Mouse (Mus musculus) splenic B cell, adult 2 months (primary cell): Measurements from ENCODE around the gene P2rx7.

Experiments used
- DNase-seq: peaks from one replicate; pipeline ENCODE4 v3.0.0-alpha.2; 2011; ENCODE audit warnings: low read depth, low spot score
- H3K27me3 ChIP-seq: 2 replicates; pipeline ENCODE4 v1.6.1; 2012; ENCODE audit warnings: mild to moderate bottlenecking, low read length, moderate library complexity, mixed read lengths; ENCODE audit not compliant: control insufficient read depth, poor library complexity, insufficient read depth, severe bottlenecking
- H3K36me3 ChIP-seq: 2 replicates; pipeline ENCODE4 v1.6.1; 2012; ENCODE audit warnings: mild to moderate bottlenecking, low read length, moderate library complexity, mixed read lengths; ENCODE audit not compliant: control insufficient read depth, poor library complexity, insufficient read depth, severe bottlenecking

Gene P2rx7

GRCm38 (mm10) chr5:122690486-122690885, 46.8 kb downstream of the P2rx7 start:
- no peaks in the 10 kb centered on the region for H3K36me3 ChIP-seq
- DNase-seq: no peak
- H3K27me3 ChIP-seq: no peaks in the 10 kb centered on the region

- no peaks in the 10 kb centered on the region for H3K36me3 ChIP-seq
- no peak for DNase-seq
These were observed 49.9 kb downstream of the P2rx7 start for GRCm38 (mm10) chr5:122693431-122694207.

DNA sequence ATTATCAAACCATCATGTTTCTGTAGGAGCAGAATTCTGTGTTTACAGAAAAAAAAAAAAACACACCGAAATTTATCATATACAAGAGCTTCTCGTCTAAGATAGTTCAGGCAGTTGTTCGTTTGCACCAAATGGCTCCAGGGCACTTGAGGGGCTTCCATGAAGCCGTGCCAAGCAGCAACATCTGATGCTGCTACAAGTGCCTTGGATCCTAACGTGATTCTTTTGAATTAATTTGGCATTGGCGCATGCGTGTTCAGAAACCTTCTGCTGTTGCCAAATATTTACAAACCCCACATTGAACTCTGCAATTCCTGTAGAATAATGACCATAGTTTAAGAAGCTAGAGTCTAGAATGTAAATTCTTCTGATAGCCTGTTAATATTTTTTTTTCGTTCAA, 51.8 kb downstream of the P2rx7 start:
- H3K36me3 ChIP-seq: no peaks in the 10 kb centered on the region
- no peak for DNase-seq
- H3K27me3 ChIP-seq: no peaks in the 10 kb centered on the region

More at GRCm38 (mm10) chr5:122693431-122694207, 49.9 kb downstream of the P2rx7 start:
- no peaks in the 10 kb centered on the region for H3K27me3 ChIP-seq

DNA sequence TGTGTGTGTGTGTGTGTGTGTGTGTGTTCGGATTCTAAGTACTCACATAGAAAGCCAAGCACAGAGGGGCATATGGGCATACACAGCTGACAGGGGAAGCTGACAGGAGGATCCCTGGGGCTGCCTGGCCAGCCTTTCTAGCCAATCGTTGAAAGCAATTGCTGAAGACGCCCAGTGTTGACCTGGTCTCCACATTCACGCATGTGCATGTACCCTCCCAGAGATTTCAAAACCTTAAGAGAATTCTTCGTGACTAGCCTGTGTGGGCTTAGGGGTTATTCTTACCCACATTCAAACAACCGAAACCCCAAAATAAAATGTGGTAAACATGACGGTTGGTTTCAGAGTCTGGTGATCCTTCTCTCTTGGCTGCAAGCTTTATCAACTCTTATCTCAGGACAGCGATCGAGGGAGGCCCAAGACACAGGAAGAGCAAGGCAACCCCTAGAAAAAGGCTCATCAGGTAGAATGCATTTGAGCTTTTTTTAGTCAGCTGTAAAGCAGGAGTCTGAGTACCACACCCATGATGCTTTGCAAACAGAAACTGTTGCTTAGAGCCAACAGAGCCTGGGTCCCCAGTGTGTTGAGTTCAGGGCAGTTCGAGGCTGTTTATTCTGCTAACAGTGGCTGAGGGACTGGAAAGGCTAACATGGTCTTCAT, 54.5 kb downstream of the P2rx7 start:
- H3K36me3 ChIP-seq: no peaks in the 10 kb centered on the region
- DNase-seq: no peak

GRCm38 (mm10) chr5:122698701-122699060, 55.0 kb downstream of the P2rx7 start:
- no peaks in the 10 kb centered on the region for H3K27me3 ChIP-seq
- DNase-seq: peak; percentile 32
- H3K36me3 ChIP-seq: no peaks in the 10 kb centered on the region

More for the DNA sequence above, 54.5 kb downstream of the P2rx7 start:
- H3K27me3 ChIP-seq: no peaks in the 10 kb centered on the region

GRCm38 (mm10) chr5:122700109-122700836, 56.6 kb downstream of the P2rx7 start:
- Histone ChIP-seq H3K27me3 (no peaks in the 10 kb centered on the region), H3K36me3 (no peaks in the 10 kb centered on the region)
- DNase-seq: no peak

GRCm38 (mm10) chr5:122700837-122701212, 57.1 kb downstream of the P2rx7 start:
- DNase-seq: no peak
- no peaks in the 10 kb centered on the region for H3K36me3 ChIP-seq

DNA sequence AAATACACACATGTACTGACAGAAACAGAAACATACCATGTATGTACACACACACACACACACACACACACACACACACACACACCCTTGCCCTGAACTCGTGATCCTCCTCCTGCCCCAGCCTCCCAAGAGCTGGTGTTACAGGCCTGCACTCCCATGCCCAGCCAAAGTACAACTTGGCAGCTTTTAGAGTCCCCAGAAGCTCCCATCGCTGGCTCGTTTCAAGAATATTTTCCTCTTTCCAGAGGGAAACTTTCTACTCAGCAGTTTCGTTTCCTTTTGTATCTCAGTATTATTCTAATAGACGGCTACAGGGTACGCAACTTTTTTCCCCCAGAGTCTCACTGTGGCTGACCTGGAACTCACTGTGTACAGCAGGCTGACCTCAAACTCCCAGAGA, 58.4 kb downstream of the P2rx7 start:
- no peak for DNase-seq
- Histone ChIP-seq H3K27me3 (no peaks in the 10 kb centered on the region), H3K36me3 (no peaks in the 10 kb centered on the region)

More at GRCm38 (mm10) chr5:122700837-122701212, 57.1 kb downstream of the P2rx7 start:
- no peaks in the 10 kb centered on the region for H3K27me3 ChIP-seq

DNA sequence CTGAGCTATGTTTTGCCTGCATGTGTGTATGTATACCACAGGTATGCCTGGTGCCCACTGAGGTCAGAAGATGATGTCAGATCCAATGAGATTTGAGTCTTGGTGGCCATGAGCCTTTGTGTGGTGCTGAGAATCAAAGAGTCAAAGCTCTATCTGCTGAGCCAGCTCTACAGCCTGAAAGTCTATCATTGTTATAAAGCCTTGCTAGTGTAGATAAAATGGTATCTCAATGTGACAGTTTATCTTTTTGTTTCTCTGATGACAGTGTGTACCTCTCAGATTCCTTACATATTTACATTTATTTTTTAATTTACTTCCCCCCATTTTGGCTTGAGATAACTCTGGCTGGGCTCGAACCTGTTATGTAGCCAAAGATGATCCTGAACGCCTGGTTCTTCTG, 59.9 kb downstream of the P2rx7 start:
- Histone ChIP-seq H3K27me3 (no peaks in the 10 kb centered on the region), H3K36me3 (no peaks in the 10 kb centered on the region)
- DNase-seq: no peak

DNA sequence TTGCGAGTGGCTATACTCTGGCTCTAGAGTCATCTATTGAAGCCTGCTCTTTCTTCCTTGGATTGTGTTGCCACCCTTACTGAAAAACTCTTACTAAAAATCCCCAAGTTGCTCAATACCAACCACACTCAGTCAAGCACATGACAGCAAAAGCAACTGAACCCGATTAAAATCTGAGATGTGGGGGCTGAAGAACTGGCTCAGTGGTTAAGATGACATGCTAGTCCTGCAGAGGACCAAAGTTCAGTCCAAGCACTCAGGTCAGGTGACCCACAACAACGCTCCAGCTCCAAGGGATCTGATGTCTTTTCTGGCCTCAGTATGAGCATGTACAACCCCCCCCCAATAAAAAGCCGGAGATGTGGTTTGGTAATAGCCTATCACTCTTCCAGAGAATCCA, 60.9 kb downstream of the P2rx7 start:
- DNase-seq: no peak
- H3K36me3 ChIP-seq: no peaks in the 10 kb centered on the region
- no peaks in the 10 kb centered on the region for H3K27me3 ChIP-seq

GRCm38 (mm10) chr5:122705174-122705573, 61.5 kb downstream of the P2rx7 start:
- no peak for DNase-seq
- Histone ChIP-seq H3K36me3 (no peaks in the 10 kb centered on the region), H3K27me3 (no peaks in the 10 kb centered on the region; the same call in 1 of the 2 replicates)

DNA sequence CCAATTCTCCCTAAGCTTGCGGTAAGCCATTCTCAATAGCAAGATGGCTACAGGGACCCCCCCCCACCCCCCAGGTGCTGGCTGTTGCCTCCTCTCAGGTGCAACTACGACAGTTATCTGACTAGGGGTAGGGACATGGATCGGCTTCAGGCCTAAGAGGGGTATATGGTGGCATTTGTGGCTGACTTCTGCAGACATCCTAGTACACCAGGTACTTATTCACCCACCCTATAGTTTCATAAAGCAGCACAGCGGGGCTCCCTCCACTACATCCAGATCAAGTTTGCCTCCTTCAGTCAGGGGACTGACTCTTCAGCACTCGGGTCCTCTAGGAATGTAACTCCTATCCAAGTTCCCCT, 63.2 kb downstream of the P2rx7 start:
- H3K36me3 ChIP-seq: no peaks in the 10 kb centered on the region
- H3K27me3 ChIP-seq: no peaks in the 10 kb centered on the region; the same call in 1 of the 2 replicates
- no peak for DNase-seq

DNA sequence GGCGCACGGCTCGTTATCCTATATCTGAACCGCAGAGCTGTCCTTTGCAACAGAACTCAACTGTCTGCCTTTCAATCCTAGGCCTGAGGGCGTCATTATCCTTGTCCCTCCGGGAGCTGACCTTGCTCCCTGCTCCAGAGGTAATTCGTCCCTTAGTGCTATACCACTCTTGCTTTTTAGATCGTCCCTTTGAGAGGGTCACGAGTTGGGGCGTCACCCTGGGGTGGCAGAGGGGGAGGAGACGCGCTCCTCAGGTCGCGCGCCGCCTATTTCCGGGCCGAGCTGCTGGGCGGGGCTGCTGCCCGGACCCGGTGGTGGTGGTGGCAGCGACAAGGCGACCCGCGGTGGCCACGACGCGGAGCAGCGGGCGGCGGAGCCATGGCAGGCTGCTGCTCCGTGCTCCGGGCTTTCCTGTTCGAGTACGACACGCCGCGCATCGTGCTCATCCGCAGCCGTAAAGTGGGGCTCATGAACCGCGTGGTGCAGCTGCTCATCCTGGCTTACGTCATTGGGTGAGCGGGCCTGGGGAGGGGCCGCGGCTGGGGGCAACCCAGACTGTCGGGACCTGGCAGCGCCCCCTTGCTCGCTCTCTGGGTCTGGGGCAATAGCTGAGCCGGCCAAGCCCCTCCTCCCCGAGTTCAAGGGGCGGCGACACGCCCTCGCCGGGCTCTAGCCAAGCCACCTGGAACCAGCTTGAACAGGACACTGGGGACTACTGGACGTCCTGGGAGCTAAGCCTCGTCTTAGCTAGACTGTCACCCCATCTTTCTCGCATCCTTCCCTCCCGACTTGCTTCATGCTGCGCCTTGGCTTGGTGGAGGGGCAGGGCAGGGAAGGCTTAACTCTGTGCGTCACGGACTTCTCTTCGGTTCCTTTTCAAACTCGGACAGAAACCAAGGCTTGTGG, 63.8 kb downstream of the P2rx7 start, which contains the start of gene P2rx4:
Gene P2rx4 (plus strand): TSS at position 269 of the 906 bp plus-strand sequence.
- peak; percentile 93 for DNase-seq
- H3K36me3 ChIP-seq: no peaks in the 10 kb centered on the region
- no peaks in the 10 kb centered on the region; the same call in 1 of the 2 replicates for H3K27me3 ChIP-seq

DNA sequence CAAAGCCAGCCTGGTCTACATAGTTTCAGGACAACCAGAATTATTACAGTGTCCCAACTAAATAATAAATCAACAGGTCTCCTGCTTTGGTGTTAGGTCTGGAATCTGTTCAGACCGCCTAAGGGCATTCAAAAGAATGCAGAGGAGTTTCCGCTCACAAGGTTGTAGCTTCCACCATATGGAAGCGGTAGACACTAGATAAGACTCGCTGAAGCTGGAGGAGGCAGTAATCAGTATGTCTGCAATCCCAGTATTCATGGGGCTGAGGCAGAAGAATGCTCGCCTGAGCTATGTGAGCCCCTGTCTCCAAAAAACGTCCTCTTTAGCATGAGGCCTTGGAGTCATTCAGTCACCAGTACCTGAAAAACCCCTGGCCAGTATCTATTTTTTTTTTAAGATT, 65.1 kb downstream of the P2rx7 start:
- DNase-seq: no peak
- Histone ChIP-seq H3K36me3 (no peaks in the 10 kb centered on the region), H3K27me3 (no peaks in the 10 kb centered on the region; the same call in 1 of the 2 replicates)
